Mouse (Mus musculus): Measurements from ENCODE around the gene Arhgap4.

- TF ChIP-seq POLR2A (IDR thresholded peaks at IDR 0.05; ENCODE audit: extremely low read depth, insufficient read depth, low read length) (no peak), CTCF (IDR thresholded peaks at IDR 0.05; ENCODE audit: low read depth, low read length) (no peak)
These were observed 42.7 kb upstream of the Arhgap4 start for GRCm38 (mm10) chrX:73964363-73964762.
